Mouse (Mus musculus) liver, embryonic 13.5 days (tissue): ENCODE results near the gene Glyr1. TPM values are rescaled to one million over a fixed set of nuclear protein-coding genes. Genes with fewer than 3 reads are reported as not detected.

Experiments used
- ATAC-seq: fragments of 200-750 bp; cut with Nextera tagmentation; 2 replicates; pipeline ENCODE4 v1.8.0; 2017; ENCODE audit warnings: low read depth, mild to moderate bottlenecking, moderate number of reproducible peaks, moderate library complexity
- DNase-seq: peaks from one replicate; pipeline ENCODE4 v3.0.0; 2022
- H3K27ac ChIP-seq: fragments of 300-500 bp; sonication (generic); 2 replicates; pipeline ENCODE4 v1.5.1; 2015; ENCODE audit warnings: moderate library complexity, mild to moderate bottlenecking, inconsistent platforms
- H3K27me3 ChIP-seq: fragments of 300-500 bp; sonication (generic); 2 replicates; pipeline ENCODE4 v1.6.1; 2015; ENCODE audit warnings: mild to moderate bottlenecking, inconsistent platforms
- H3K36me3 ChIP-seq: fragments of 300-500 bp; sonication (generic); 2 replicates; pipeline ENCODE4 v1.6.1; 2015; ENCODE audit warnings: mild to moderate bottlenecking, inconsistent platforms
- H3K4me1 ChIP-seq: fragments of 300-500 bp; sonication (generic); replicated peaks from 2 replicates; pipeline ENCODE4 v1.6.1; 2015; ENCODE audit warnings: inconsistent platforms
- H3K4me2 ChIP-seq: fragments of 300-500 bp; sonication (generic); 2 replicates; pipeline ENCODE4 v1.6.1; 2015; ENCODE audit warnings: inconsistent platforms, mild to moderate bottlenecking, moderate library complexity
- H3K4me3 ChIP-seq: fragments of 300-500 bp; sonication (generic); replicated peaks from 2 replicates; pipeline ENCODE4 v1.5.1; 2015; ENCODE audit warnings: mild to moderate bottlenecking, inconsistent platforms
- H3K9ac ChIP-seq: fragments of 300-500 bp; sonication (generic); 2 replicates; pipeline ENCODE4 v1.6.1; 2015; ENCODE audit warnings: mild to moderate bottlenecking, inconsistent platforms
- H3K9me3 ChIP-seq: fragments of 300-500 bp; sonication (generic); replicated peaks from 2 replicates; pipeline ENCODE4 v1.6.1; 2016; ENCODE audit warnings: inconsistent platforms
- WGBS: fragments of 180-500 bp; shearing (Covaris S2); methylation state at CpG from one replicate; pipeline ENCODE4 v1.1.7; 2015; ENCODE audit not compliant: insufficient replicate concordance; 5-methylcytosine and 5-hydroxymethylcytosine counted together
- polyA plus RNA-seq: library from polyadenylated mRNA; unstranded; fragments of >200 nt; fragmentation: Nextera tagmentation; extraction: Ambion mirVana; gene quantifications from 2 replicates; pipeline ENCODE4 v1.2.1, GENCODE M21; 2015

The Glyr1 gene
- 44.6 and 53.8 TPM in 2 replicates for polyA plus RNA-seq

- peak within 1 kb of the TSS; percentile 92 for H3K4me2 ChIP-seq
- WGBS, result 0% methylated on average over 55 of the region's 56 CpGs
- H3K9me3 ChIP-seq, result no peaks in the 10 kb centered on the region
- ATAC-seq, result peak; percentile 95
- peak within 1 kb of the TSS; percentile 98 for H3K9ac ChIP-seq
- H3K27ac ChIP-seq, result peak within 1 kb of the TSS; percentile 97
- peak; percentile 99 for DNase-seq
- peaks cover 32% of the 10 kb centered on the region for H3K4me1 ChIP-seq
- peak within 1 kb of the TSS; percentile 98 for H3K4me3 ChIP-seq
- H3K36me3 ChIP-seq, result peaks cover 43% of the 10 kb centered on the region
- H3K27me3 ChIP-seq, result no peaks in the 10 kb centered on the region
Observed at GRCm38 (mm10) chr16:5049774-5050234, at the start of gene Glyr1, which contains the start of gene Ubn1. Glyr1 (minus strand) TSS chr16:5049863. Ubn1 (plus strand) TSS chr16:5050057.

GRCm38 (mm10) chr16:5096504-5096903 is 46.8 kb upstream of the Glyr1 start:
- H3K4me1 ChIP-seq, result no peaks in the 10 kb centered on the region
- H3K27ac ChIP-seq, result no peak overlapping the region
- H3K27me3 ChIP-seq, result no peaks in the 10 kb centered on the region
- ATAC-seq (no peak), DNase-seq (no peak)
- H3K4me2 ChIP-seq, result no peak overlapping the region
- no peak overlapping the region for H3K9ac ChIP-seq
- no peaks in the 10 kb centered on the region for H3K9me3 ChIP-seq
- no peak overlapping the region for H3K4me3 ChIP-seq
- 77% methylated on average over 8 of the region's 8 CpGs for WGBS
- no peaks in the 10 kb centered on the region for H3K36me3 ChIP-seq

GRCm38 (mm10) chr16:5093285-5093684 is 43.6 kb upstream of the Glyr1 start:
- DNase-seq (no peak), ATAC-seq (no peak)
- H3K36me3 ChIP-seq, result peaks cover 7% of the 10 kb centered on the region; the same call in 1 of the 2 replicates
- 64% methylated on average over 5 of the region's 5 CpGs for WGBS
- H3K4me1 ChIP-seq, result no peaks in the 10 kb centered on the region
- no peak overlapping the region for H3K9ac ChIP-seq
- H3K9me3 ChIP-seq, result no peaks in the 10 kb centered on the region
- H3K27me3 ChIP-seq, result no peaks in the 10 kb centered on the region
- H3K4me2 ChIP-seq, result no peak overlapping the region
- no peak overlapping the region for H3K4me3 ChIP-seq
- no peak overlapping the region for H3K27ac ChIP-seq

GRCm38 (mm10) chr16:5089021-5089420 is 39.4 kb upstream of the Glyr1 start:
- Histone ChIP-seq H3K36me3 (peaks cover 47% of the 10 kb centered on the region), H3K4me2 (no peak overlapping the region), H3K27me3 (no peaks in the 10 kb centered on the region), H3K9me3 (no peaks in the 10 kb centered on the region), H3K4me1 (no peaks in the 10 kb centered on the region), H3K27ac (no peak overlapping the region), H3K4me3 (no peak overlapping the region), H3K9ac (no peak overlapping the region)
- ATAC-seq, result no peak
- WGBS, result 64% methylated on average over 10 of the region's 10 CpGs
- DNase-seq, result no peak

- Histone ChIP-seq H3K4me1 (no peaks in the 10 kb centered on the region), H3K4me2 (no peak overlapping the region), H3K4me3 (no peak overlapping the region), H3K9ac (no peak overlapping the region), H3K9me3 (no peaks in the 10 kb centered on the region), H3K27me3 (no peaks in the 10 kb centered on the region), H3K27ac (no peak overlapping the region), H3K36me3 (peaks cover 74% of the 10 kb centered on the region)
- 90% methylated on average over 2 of the region's 2 CpGs for WGBS
- DNase-seq (no peak), ATAC-seq (no peak)
Observed at GRCm38 (mm10) chr16:5086179-5086578, 36.5 kb upstream of the Glyr1 start.

- ATAC-seq (no peak), DNase-seq (no peak)
- Histone ChIP-seq H3K4me2 (no peak overlapping the region), H3K27me3 (no peaks in the 10 kb centered on the region), H3K4me3 (no peak overlapping the region), H3K9ac (no peak overlapping the region), H3K27ac (no peak overlapping the region), H3K4me1 (no peaks in the 10 kb centered on the region), H3K36me3 (peaks cover 77% of the 10 kb centered on the region), H3K9me3 (no peaks in the 10 kb centered on the region)
- WGBS, result 83% methylated on average over 4 of the region's 4 CpGs
Observed at GRCm38 (mm10) chr16:5085196-5085595, 35.5 kb upstream of the Glyr1 start.

- Histone ChIP-seq H3K9me3 (no peaks in the 10 kb centered on the region), H3K27me3 (no peaks in the 10 kb centered on the region), H3K4me1 (no peaks in the 10 kb centered on the region), H3K36me3 (peaks cover 94% of the 10 kb centered on the region), H3K4me2 (no peak overlapping the region), H3K9ac (no peak overlapping the region), H3K4me3 (no peak overlapping the region), H3K27ac (no peak overlapping the region)
- DNase-seq (no peak), ATAC-seq (no peak)
- 83% methylated on average over 5 of the region's 5 CpGs for WGBS
Observed at GRCm38 (mm10) chr16:5074341-5074740, 24.7 kb upstream of the Glyr1 start.

GRCm38 (mm10) chr16:5071974-5072373 is 22.3 kb upstream of the Glyr1 start:
- 85% methylated on average over 7 of the region's 7 CpGs for WGBS
- peaks cover 87% of the 10 kb centered on the region for H3K36me3 ChIP-seq
- H3K4me3 ChIP-seq, result no peak overlapping the region

GRCm38 (mm10) chr16:5070321-5070720 is 20.7 kb upstream of the Glyr1 start:
- Histone ChIP-seq H3K36me3 (peaks cover 84% of the 10 kb centered on the region), H3K9ac (no peak overlapping the region), H3K4me2 (no peak overlapping the region), H3K4me1 (no peaks in the 10 kb centered on the region), H3K9me3 (no peaks in the 10 kb centered on the region), H3K4me3 (no peak overlapping the region), H3K27me3 (no peaks in the 10 kb centered on the region), H3K27ac (no peak overlapping the region)
- no peak for DNase-seq
- 91% methylated on average over 3 of the region's 3 CpGs for WGBS
- ATAC-seq, result no peak

More at GRCm38 (mm10) chr16:5071974-5072373, 22.3 kb upstream of the Glyr1 start:
- Histone ChIP-seq H3K9me3 (no peaks in the 10 kb centered on the region), H3K9ac (no peak overlapping the region), H3K27me3 (no peaks in the 10 kb centered on the region), H3K4me1 (no peaks in the 10 kb centered on the region), H3K4me2 (no peak overlapping the region), H3K27ac (no peak overlapping the region)
- DNase-seq, result no peak
- no peak for ATAC-seq

GRCm38 (mm10) chr16:5063472-5063871 is 13.8 kb upstream of the Glyr1 start:
- no peak for DNase-seq
- Histone ChIP-seq H3K4me1 (no peaks in the 10 kb centered on the region), H3K27ac (no peak overlapping the region), H3K9me3 (no peaks in the 10 kb centered on the region), H3K4me2 (no peak overlapping the region), H3K27me3 (no peaks in the 10 kb centered on the region), H3K9ac (no peak overlapping the region), H3K36me3 (peaks cover 72% of the 10 kb centered on the region), H3K4me3 (no peak overlapping the region)
- ATAC-seq, result no peak
- 83% methylated on average over 4 of the region's 4 CpGs for WGBS

- Histone ChIP-seq H3K4me1 (no peaks in the 10 kb centered on the region), H3K36me3 (peaks cover 68% of the 10 kb centered on the region), H3K27ac (no peak overlapping the region), H3K9ac (no peak overlapping the region), H3K4me3 (no peak overlapping the region), H3K9me3 (no peaks in the 10 kb centered on the region), H3K27me3 (no peaks in the 10 kb centered on the region), H3K4me2 (no peak overlapping the region)
- 79% methylated on average over 1 of the region's 1 CpGs for WGBS
- ATAC-seq (no peak), DNase-seq (no peak)
Observed at GRCm38 (mm10) chr16:5058114-5058513, 8.5 kb upstream of the Glyr1 start.
